Mouse (Mus musculus) brain, embryonic 14.5 days (tissue): ENCODE results near the gene Pde6c. TPM values are rescaled to one million over a fixed set of nuclear protein-coding genes. Genes with fewer than 3 reads are reported as not detected.

Source experiments
- DNase-seq: peaks from one replicate; pipeline ENCODE4 v3.0.0-alpha.2; 2011; ENCODE audit warnings: low read depth
- CTCF ChIP-seq: fragments of 200-500 bp; IDR thresholded peaks from 2 replicates; pipeline ENCODE4 v1.5.1; 2012; ENCODE audit warnings: inconsistent platforms, mild to moderate bottlenecking, moderate library complexity, borderline replicate concordance; ENCODE audit not compliant: insufficient read depth, insufficient read length; ENCODE audit errors: extremely low read depth
- POLR2A ChIP-seq: fragments of 200-500 bp; IDR thresholded peaks from 2 replicates; pipeline ENCODE4 v1.6.1; 2012; ENCODE audit warnings: mild to moderate bottlenecking, inconsistent platforms, borderline replicate concordance; ENCODE audit not compliant: poor library complexity, insufficient read depth, insufficient read length, severe bottlenecking; ENCODE audit errors: extremely low read depth
- polyA plus RNA-seq: library from polyadenylated mRNA; depleted of rRNA; stranded (reverse); fragments of >200 nt; gene quantifications from 2 replicates; pipeline ENCODE4 v1.2.3, GENCODE M21; 2012; rRNA removed

The Pde6c gene
- polyA plus RNA-seq: 0.25 and 0.26 TPM in 2 replicates

GRCm38 (mm10) chr19:38132481-38132880 lies at the start of gene Pde6c:
TSS of gene Pde6c (plus strand) at chr19:38132781.
- no peak for TF ChIP-seq CTCF
- TF ChIP-seq POLR2A: no peak
- DNase-seq: no peak

- TF ChIP-seq POLR2A (no peak), CTCF (no peak)
- DNase-seq: no peak
Measured at GRCm38 (mm10) chr19:38082931-38083525, 49.6 kb upstream of the Pde6c start.

GRCm38 (mm10) chr19:38085841-38086240 lies 46.7 kb upstream of the Pde6c start:
- TF ChIP-seq CTCF: no peak
- no peak for DNase-seq

GRCm38 (mm10) chr19:38086948-38087551 lies 45.5 kb upstream of the Pde6c start:
- TF ChIP-seq POLR2A (no peak), CTCF (peak; percentile 53; the same call in 1 of the 2 replicates)
- peak; percentile 53 for DNase-seq

GRCm38 (mm10) chr19:38089358-38089757 lies 43.2 kb upstream of the Pde6c start:
- TF ChIP-seq CTCF (no peak), POLR2A (no peak)
- no peak for DNase-seq

GRCm38 (mm10) chr19:38091512-38091985 lies 41.0 kb upstream of the Pde6c start:
- DNase-seq: no peak

GRCm38 (mm10) chr19:38096231-38096630 lies 36.4 kb upstream of the Pde6c start:
- DNase-seq: no peak
- TF ChIP-seq CTCF (no peak), POLR2A (no peak)

More at GRCm38 (mm10) chr19:38091512-38091985, 41.0 kb upstream of the Pde6c start:
- TF ChIP-seq POLR2A (no peak), CTCF (no peak)

GRCm38 (mm10) chr19:38096858-38097758 lies 35.5 kb upstream of the Pde6c start, which contains the start of gene Ffar4:
TSS of gene Ffar4 (plus strand) at chr19:38097071.
- peak; percentile 18 for DNase-seq
- TF ChIP-seq POLR2A: no peak

GRCm38 (mm10) chr19:38107871-38108270 lies 24.7 kb upstream of the Pde6c start:
- TF ChIP-seq POLR2A (no peak), CTCF (no peak)
- no peak for DNase-seq

- TF ChIP-seq CTCF (no peak), POLR2A (no peak)
- no peak for DNase-seq
Measured at GRCm38 (mm10) chr19:38109506-38110242, 22.9 kb upstream of the Pde6c start.

- TF ChIP-seq POLR2A (no peak), CTCF (no peak)
- DNase-seq: no peak
Measured at GRCm38 (mm10) chr19:38111056-38111455, 21.5 kb upstream of the Pde6c start.
